Mouse (Mus musculus): ENCODE measurements around the gene Fbln1. TPM values are rescaled to one million over a fixed set of nuclear protein-coding genes. Genes with fewer than 3 reads are reported as not detected.

Fbln1 gene
- polyA plus RNA-seq, 1 experiment, result 32.4 TPM

GRCm38 (mm10) chr15:85257775-85258429 lies 52.2 kb downstream of the Fbln1 start:
- Histone ChIP-seq H3K79me2 (ENCODE audit: control insufficient read depth, insufficient read depth) (no peaks in the 10 kb centered on the region), H3K4me3 (ENCODE audit: insufficient read depth, poor library complexity, severe bottlenecking) (no peak overlapping the region), H3K27me3 (ENCODE audit: control insufficient read depth, insufficient read depth, insufficient read length) (no peaks in the 10 kb centered on the region), H3ac (ENCODE audit: control insufficient read depth, insufficient read length, low read depth) (no peak overlapping the region), H3K79me3 (ENCODE audit: low read depth) (no peaks in the 10 kb centered on the region), H3K36me3 (ENCODE audit: control insufficient read depth, insufficient read depth) (no peaks in the 10 kb centered on the region)
- peak; percentile 8 for TF ChIP-seq CTCF (IDR thresholded peaks at IDR 0.05; ENCODE audit: control insufficient read depth, insufficient read depth, insufficient read length)
- TF ChIP-seq MAX (IDR thresholded peaks at IDR 0.05), result no peak

- H3K27me3 ChIP-seq (ENCODE audit: control insufficient read depth, insufficient read depth, insufficient read length), result no peaks in the 10 kb centered on the region
- H3K79me3 ChIP-seq (ENCODE audit: low read depth), result no peaks in the 10 kb centered on the region
- TF ChIP-seq CTCF (IDR thresholded peaks at IDR 0.05; ENCODE audit: control insufficient read depth, insufficient read depth, insufficient read length) (no peak), CEBPB (IDR thresholded peaks at IDR 0.05; ENCODE audit: low read depth) (no peak), USF1 (IDR thresholded peaks at IDR 0.05; ENCODE audit: low read depth) (no peak), MAX (IDR thresholded peaks at IDR 0.05) (no peak), MYOD1 (IDR thresholded peaks at IDR 0.05; ENCODE audit: control insufficient read depth, insufficient read length, low read depth) (no peak), FOSL1 (IDR thresholded peaks at IDR 0.05; ENCODE audit: insufficient read depth, low read length, poor library complexity, severe bottlenecking) (no peak), MYOG (IDR thresholded peaks at IDR 0.05; ENCODE audit: control insufficient read depth, extremely low read depth, insufficient read length) (no peak)
- peaks cover 7% of the 10 kb centered on the region for H3K36me3 ChIP-seq (ENCODE audit: control insufficient read depth, insufficient read depth)
- no peak overlapping the region for H3ac ChIP-seq (ENCODE audit: control insufficient read depth, insufficient read length, low read depth)
- H3K4me3 ChIP-seq (ENCODE audit: insufficient read depth, poor library complexity, severe bottlenecking), result no peak overlapping the region
- H3K79me2 ChIP-seq (ENCODE audit: control insufficient read depth, insufficient read depth), result no peaks in the 10 kb centered on the region
Observed at GRCm38 (mm10) chr15:85262805-85263204, 57.1 kb downstream of the Fbln1 start.

DNA sequence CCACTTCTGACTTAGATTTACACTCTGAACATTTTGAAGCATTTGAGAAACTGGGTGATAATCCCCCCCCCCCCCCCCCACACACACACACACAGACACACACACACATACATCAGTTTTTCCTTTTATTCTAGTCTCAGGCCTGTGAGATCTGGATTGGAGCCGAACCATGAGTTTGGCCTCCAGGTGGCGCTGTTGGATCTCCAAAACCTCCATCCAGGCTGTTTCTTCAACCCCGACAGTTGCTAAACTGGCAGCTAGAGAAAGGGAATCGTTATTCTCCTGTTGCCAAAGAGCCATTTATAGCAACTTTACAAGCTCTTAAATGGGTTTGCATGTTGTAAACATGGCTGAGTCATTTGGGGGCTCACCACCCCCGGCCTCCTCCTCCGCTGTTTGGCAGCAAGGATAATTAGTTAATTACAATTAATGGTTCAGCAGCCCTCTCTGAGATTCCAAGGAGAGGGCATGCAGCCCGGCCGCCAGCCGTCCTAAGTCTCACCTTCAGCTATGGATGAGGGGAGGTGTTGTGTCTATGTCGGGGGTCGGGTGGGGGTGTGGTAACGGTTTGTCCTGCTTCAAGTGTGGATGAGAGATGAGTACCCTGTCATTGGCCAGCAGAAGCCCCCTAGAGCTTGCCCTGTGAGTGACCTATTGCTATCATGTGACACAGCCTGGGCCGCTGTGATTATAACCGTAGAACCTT lies 61.1 kb downstream of the Fbln1 start:
- Histone ChIP-seq H3K27me3 (ENCODE audit: control insufficient read depth, insufficient read depth, insufficient read length) (no peaks in the 10 kb centered on the region), H3K36me3 (ENCODE audit: control insufficient read depth, insufficient read depth) (peaks cover 7% of the 10 kb centered on the region), H3K4me3 (ENCODE audit: insufficient read depth, poor library complexity, severe bottlenecking) (no peak overlapping the region), H3ac (ENCODE audit: control insufficient read depth, insufficient read length, low read depth) (no peak overlapping the region), H3K79me3 (ENCODE audit: low read depth) (no peaks in the 10 kb centered on the region), H3K79me2 (ENCODE audit: control insufficient read depth, insufficient read depth) (no peaks in the 10 kb centered on the region)
- peak; percentile 62 for TF ChIP-seq CTCF (IDR thresholded peaks at IDR 0.05; ENCODE audit: control insufficient read depth, insufficient read depth, insufficient read length)
- TF ChIP-seq MAX (IDR thresholded peaks at IDR 0.05), result no peak

DNA sequence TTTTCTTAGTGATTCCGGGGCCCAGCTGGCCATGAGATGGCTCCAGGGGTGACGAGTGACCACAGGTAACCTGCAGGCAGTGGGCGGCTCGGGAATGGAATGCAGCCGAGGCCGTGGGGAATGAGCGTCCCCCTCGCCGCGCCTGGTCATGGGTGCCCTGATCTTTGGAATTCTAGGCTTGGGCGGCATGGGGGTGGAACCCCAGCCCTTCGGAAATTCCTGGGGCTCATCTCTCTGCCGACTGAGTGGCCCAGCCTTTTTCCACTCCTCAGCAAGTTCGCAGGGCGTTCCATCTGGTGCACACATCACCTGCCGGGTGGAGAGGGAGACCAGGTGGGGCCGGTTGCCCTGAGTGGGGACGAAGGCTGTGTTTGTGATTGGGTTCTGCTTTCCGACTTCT lies 62.1 kb downstream of the Fbln1 start:
- Histone ChIP-seq H3K4me3 (ENCODE audit: insufficient read depth, poor library complexity, severe bottlenecking) (no peak overlapping the region), H3K27me3 (ENCODE audit: control insufficient read depth, insufficient read depth, insufficient read length) (no peaks in the 10 kb centered on the region), H3K79me2 (ENCODE audit: control insufficient read depth, insufficient read depth) (no peaks in the 10 kb centered on the region), H3K79me3 (ENCODE audit: low read depth) (no peaks in the 10 kb centered on the region), H3ac (ENCODE audit: control insufficient read depth, insufficient read length, low read depth) (no peak overlapping the region), H3K36me3 (ENCODE audit: control insufficient read depth, insufficient read depth) (peaks cover 7% of the 10 kb centered on the region)
- no peak for TF ChIP-seq FOSL1 (IDR thresholded peaks at IDR 0.05; ENCODE audit: insufficient read depth, low read length, poor library complexity, severe bottlenecking)
- no peak for TF ChIP-seq MYOG (IDR thresholded peaks at IDR 0.05; ENCODE audit: control insufficient read depth, extremely low read depth, insufficient read length)
- no peak for TF ChIP-seq USF1 (IDR thresholded peaks at IDR 0.05; ENCODE audit: low read depth)
- TF ChIP-seq MYOD1 (IDR thresholded peaks at IDR 0.05; ENCODE audit: control insufficient read depth, insufficient read length, low read depth), result no peak
- TF ChIP-seq CEBPB (IDR thresholded peaks at IDR 0.05; ENCODE audit: low read depth), result no peak
- TF ChIP-seq CTCF (IDR thresholded peaks at IDR 0.05; ENCODE audit: control insufficient read depth, insufficient read depth, insufficient read length), result no peak
- no peak for TF ChIP-seq MAX (IDR thresholded peaks at IDR 0.05)

DNA sequence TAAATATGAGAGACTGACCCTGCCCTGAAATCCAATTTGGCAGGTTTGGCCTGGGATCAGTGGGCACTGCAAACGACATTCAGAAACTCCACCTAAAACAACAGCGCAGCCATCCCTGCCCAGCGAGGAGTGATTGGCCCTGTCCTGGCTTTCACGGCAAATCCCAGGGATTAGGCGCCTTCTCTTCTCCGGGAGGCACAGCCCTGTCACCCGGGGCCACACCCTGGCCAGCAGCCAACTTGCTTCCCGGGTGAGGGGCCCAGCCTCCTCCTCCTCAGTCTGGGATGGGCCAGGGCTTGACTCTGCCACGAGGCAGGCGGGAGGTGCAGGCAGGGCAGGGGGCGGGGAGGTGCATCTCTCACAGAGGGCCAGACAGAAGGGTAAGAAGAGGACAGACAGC lies 67.2 kb downstream of the Fbln1 start:
- TF ChIP-seq CTCF (IDR thresholded peaks at IDR 0.05; ENCODE audit: control insufficient read depth, insufficient read depth, insufficient read length) (no peak), FOSL1 (IDR thresholded peaks at IDR 0.05; ENCODE audit: insufficient read depth, low read length, poor library complexity, severe bottlenecking) (no peak), MYOG (IDR thresholded peaks at IDR 0.05; ENCODE audit: control insufficient read depth, extremely low read depth, insufficient read length) (no peak), USF1 (IDR thresholded peaks at IDR 0.05; ENCODE audit: low read depth) (no peak), MAX (IDR thresholded peaks at IDR 0.05) (no peak), CEBPB (IDR thresholded peaks at IDR 0.05; ENCODE audit: low read depth) (no peak), MYOD1 (IDR thresholded peaks at IDR 0.05; ENCODE audit: control insufficient read depth, insufficient read length, low read depth) (no peak)
- no peak overlapping the region for H3K4me3 ChIP-seq (ENCODE audit: insufficient read depth, poor library complexity, severe bottlenecking)
- no peaks in the 10 kb centered on the region for H3K36me3 ChIP-seq (ENCODE audit: control insufficient read depth, insufficient read depth)
- no peaks in the 10 kb centered on the region for H3K79me2 ChIP-seq (ENCODE audit: control insufficient read depth, insufficient read depth)
- no peaks in the 10 kb centered on the region for H3K27me3 ChIP-seq (ENCODE audit: control insufficient read depth, insufficient read depth, insufficient read length)
- no peaks in the 10 kb centered on the region for H3K79me3 ChIP-seq (ENCODE audit: low read depth)
- no peak overlapping the region for H3ac ChIP-seq (ENCODE audit: control insufficient read depth, insufficient read length, low read depth)

- H3K36me3 ChIP-seq (ENCODE audit: control insufficient read depth, insufficient read depth), result no peaks in the 10 kb centered on the region
- no peaks in the 10 kb centered on the region for H3K79me2 ChIP-seq (ENCODE audit: control insufficient read depth, insufficient read depth)
- no peak overlapping the region for H3K4me3 ChIP-seq (ENCODE audit: insufficient read depth, poor library complexity, severe bottlenecking)
- no peak overlapping the region for H3ac ChIP-seq (ENCODE audit: control insufficient read depth, insufficient read length, low read depth)
- no peaks in the 10 kb centered on the region for H3K79me3 ChIP-seq (ENCODE audit: low read depth)
- H3K27me3 ChIP-seq (ENCODE audit: control insufficient read depth, insufficient read depth, insufficient read length), result no peaks in the 10 kb centered on the region
- TF ChIP-seq CTCF (IDR thresholded peaks at IDR 0.05; ENCODE audit: control insufficient read depth, insufficient read depth, insufficient read length), result no peak
Observed at GRCm38 (mm10) chr15:85277221-85277620, 71.5 kb downstream of the Fbln1 start.
